8 mouse cellular contexts compared by ENCODE assay signal in genomic region chr3:144616654-144617425, GRCm38 (mm10). TPM values are rescaled to one million over a fixed set of nuclear protein-coding genes. Genes with fewer than 3 reads are reported as not detected.
DNase-seq lines count a peak whose midpoint lies in the region; ATAC-seq and TF ChIP-seq lines count a peak whose summit lies in the region.

No protein-coding gene starts in this region.

- no peak overlapping the region for H3K9ac ChIP-seq in ES-E14 (ENCODE audit: insufficient read depth, low read depth, low read length, poor library complexity, severe bottlenecking)
- no peak overlapping the region for H3K9ac ChIP-seq in forebrain, embryonic 16.5 days (replicated peaks; ENCODE audit: low read depth, low read length)
- no peak overlapping the region for H3K9ac ChIP-seq in neural tube, embryonic 15.5 days (replicated peaks)

- DNase-seq in ES-E14 (ENCODE audit: low read depth, low spot score), result peak; percentile 69
- DNase-seq in cerebellum, adult 11-12 months, result peak; percentile 58
- DNase-seq in heart, postnatal 36 days, result peak; percentile 84 to 87
- peak; percentile 74 to 91 for DNase-seq in layer of hippocampus, adult 18-20 months (ENCODE audit: low spot score in 2 of 2)
- DNase-seq in lung, adult 18-20 months, result peak; percentile 82 to 83
- DNase-seq in testis, postnatal 10 days (ENCODE audit: low spot score), result peak; percentile 86

- intact Hi-C loops in heart, postnatal 36 days (cut with DNase I), result loop anchor here (1.0 to 5.0 kb wide), 5 partner anchors 26 to 164 kb away; partner anchors contain the start of genes Hs2st1, Selenof and Sh3glb1

- WGBS in forebrain, embryonic 16.5 days, result 28% methylated on average over 8 of the region's 8 CpGs
- WGBS in neural tube, embryonic 15.5 days, result 32% methylated on average over 8 of the region's 8 CpGs

- in situ Hi-C loops in ES-E14 (cut with MboI; ENCODE audit: low sequenced_read_pairs in 2 of 2, unreplicated experiment in 2 of 2), result no loop called here

- H3K4me1 ChIP-seq in ES-E14 (ENCODE audit: control insufficient read depth in 2 of 2, insufficient read depth in 2 of 2, low read length in 2 of 2, poor library complexity in 1 of 2), result peaks cover 0 to 3% of the 10 kb centered on the region in 2 experiments; a peak in 2 of 4 replicates
- peaks cover 8% of the 10 kb centered on the region for H3K4me1 ChIP-seq in forebrain, embryonic 16.5 days (replicated peaks; ENCODE audit: control insufficient read depth, insufficient read depth, low read length)
- peaks cover 34% of the 10 kb centered on the region for H3K4me1 ChIP-seq in neural tube, embryonic 15.5 days

- ATAC-seq in forebrain, embryonic 16.5 days, result peak; percentile 94
- peak; percentile 87 for ATAC-seq in neural tube, embryonic 15.5 days (ENCODE audit: low FRiP score)

- no peak overlapping the region for H3K4me2 ChIP-seq in forebrain, embryonic 16.5 days (ENCODE audit: low read length)
- no peak overlapping the region for H3K4me2 ChIP-seq in neural tube, embryonic 15.5 days

- H3K36me3 ChIP-seq in ES-E14 (ENCODE audit: control insufficient read depth, insufficient read depth, low read length, poor library complexity, severe bottlenecking), result 0 out of 2 replicates have a peak, but pooled peaks cover 3% of the 10 kb centered on the region
- H3K36me3 ChIP-seq in forebrain, embryonic 16.5 days (ENCODE audit: control insufficient read depth, insufficient read depth), result no peaks in the 10 kb centered on the region
- no peaks in the 10 kb centered on the region for H3K36me3 ChIP-seq in neural tube, embryonic 15.5 days

- peaks cover 6% of the 10 kb centered on the region for H3K9me3 ChIP-seq in ES-E14 (ENCODE audit: control insufficient read depth, insufficient read depth, low read depth, low read length)
- no peaks in the 10 kb centered on the region for H3K9me3 ChIP-seq in forebrain, embryonic 16.5 days (ENCODE audit: control insufficient read depth, low read length)
- H3K9me3 ChIP-seq in neural tube, embryonic 15.5 days (replicated peaks), result no peaks in the 10 kb centered on the region

- H3K4me3 ChIP-seq in ES-E14 (ENCODE audit: insufficient read depth in 1 of 2, low read depth in 1 of 2, low read length in 2 of 2, poor library complexity in 1 of 2, severe bottlenecking in 1 of 2), result no peak overlapping the region
- no peak overlapping the region for H3K4me3 ChIP-seq in forebrain, embryonic 16.5 days (replicated peaks; ENCODE audit: low read length)
- no peak overlapping the region for H3K4me3 ChIP-seq in neural tube, embryonic 15.5 days (replicated peaks)

- no peak overlapping the region for H3K27ac ChIP-seq in ES-E14 (ENCODE audit: insufficient read depth, low read depth, low read length, poor library complexity, severe bottlenecking)
- H3K27ac ChIP-seq in forebrain, embryonic 16.5 days (ENCODE audit: low read length), result no peak overlapping the region
- no peak overlapping the region for H3K27ac ChIP-seq in neural tube, embryonic 15.5 days (replicated peaks)

- H3K27me3 ChIP-seq in forebrain, embryonic 16.5 days (replicated peaks; ENCODE audit: control insufficient read depth, insufficient read depth, low read length), result no peaks in the 10 kb centered on the region
- no peaks in the 10 kb centered on the region for H3K27me3 ChIP-seq in neural tube, embryonic 15.5 days (replicated peaks)

TF ChIP-seq in ES-E14, 5 proteins besides CTCF, POLR2A, EP300 and RAD21:
- no peak for TF ChIP-seq ZNF384 (IDR thresholded peaks at IDR 0.05; ENCODE audit: low read depth, low read length)
- TF ChIP-seq HCFC1 (IDR thresholded peaks at IDR 0.05; ENCODE audit: borderline replicate concordance, insufficient read depth, low read length), result no peak
- TF ChIP-seq MAFK (IDR thresholded peaks at IDR 0.05; ENCODE audit: insufficient read depth, low read depth, low read length), result no peak
- TF ChIP-seq ZC3H11A (IDR thresholded peaks at IDR 0.05; ENCODE audit: borderline replicate concordance, low read depth, low read length), result no peak
- no peak for TF ChIP-seq CHD2 (IDR thresholded peaks at IDR 0.05; ENCODE audit: low read depth, low read length)

RNA-seq across cellular contexts. Expression of gene Selenof, which starts 46.7 kb away (rescaled TPM):
- total RNA-seq in ES-E14 (2012; rRNA removed), result 513 and 583 TPM in 2 replicates
- 538 and 568 TPM in 2 replicates for polyA plus RNA-seq in forebrain, embryonic 16.5 days (2015; fragmentation: Nextera tagmentation; extraction: Ambion mirVana)
- 100 to 1,000 TPM; 134 to 135 TPM for total RNA-seq in heart, postnatal 36 days (2021)
- total RNA-seq in layer of hippocampus, adult 18-20 months (2021), result 100 to 1,000 TPM; 210 to 219 TPM
- polyA plus RNA-seq in neural tube, embryonic 15.5 days (2015; fragmentation: Nextera tagmentation; extraction: Ambion mirVana), result 598 and 611 TPM in 2 replicates

RNA-seq across cellular contexts. Expression of gene Hs2st1, which starts 46.9 kb away (rescaled TPM):
- 29.2 and 29.9 TPM in 2 replicates for total RNA-seq in ES-E14 (2012; rRNA removed)
- polyA plus RNA-seq in forebrain, embryonic 16.5 days (2015; fragmentation: Nextera tagmentation; extraction: Ambion mirVana), result 16.3 and 17.7 TPM in 2 replicates
- 10 to 100 TPM in 1 of 2 experiments, 1 to 10 TPM in 1; 8.8 to 11.2 TPM for total RNA-seq in heart, postnatal 36 days (2021)
- 10 to 100 TPM; 39.6 to 40.0 TPM for total RNA-seq in layer of hippocampus, adult 18-20 months (2021)
- polyA plus RNA-seq in neural tube, embryonic 15.5 days (2015; fragmentation: Nextera tagmentation; extraction: Ambion mirVana), result 13.6 and 14.4 TPM in 2 replicates
